Mouse (Mus musculus) hindbrain, embryonic 11.5 days (tissue): ENCODE results near the gene Ttll5. TPM values are rescaled to one million over a fixed set of nuclear protein-coding genes. Genes with fewer than 3 reads are reported as not detected.

ENCODE experiments used
- ATAC-seq: fragments of 200-750 bp; cut with Nextera tagmentation; 2 replicates; pipeline ENCODE4 v1.8.0; 2017; ENCODE audit warnings: mild to moderate bottlenecking, moderate TSS enrichment, moderate library complexity; ENCODE audit not compliant: low FRiP score
- DNase-seq: peaks from one replicate; pipeline ENCODE4 v3.0.0-alpha.2; 2015; ENCODE audit warnings: low spot score
- H3K27ac ChIP-seq: fragments of 300-500 bp; sonication (generic); 2 replicates; pipeline ENCODE4 v1.5.1; 2014; ENCODE audit warnings: mild to moderate bottlenecking, low read depth, low read length
- H3K27me3 ChIP-seq: fragments of 300-500 bp; sonication (generic); 2 replicates; pipeline ENCODE4 v1.6.1; 2014; ENCODE audit warnings: mild to moderate bottlenecking, low read length, moderate library complexity, mixed read lengths; ENCODE audit not compliant: control insufficient read depth, insufficient read depth
- H3K36me3 ChIP-seq: fragments of 300-500 bp; sonication (generic); 2 replicates; pipeline ENCODE4 v1.6.1; 2014; ENCODE audit warnings: mild to moderate bottlenecking, low read length, moderate library complexity, mixed read lengths; ENCODE audit not compliant: control insufficient read depth, insufficient read depth
- H3K4me1 ChIP-seq: fragments of 300-500 bp; sonication (generic); replicated peaks from 2 replicates; pipeline ENCODE4 v1.6.1; 2014; ENCODE audit warnings: low read length, mixed read lengths; ENCODE audit not compliant: control insufficient read depth, insufficient read depth
- H3K4me2 ChIP-seq: fragments of 300-500 bp; sonication (generic); replicated peaks from 2 replicates; pipeline ENCODE4 v1.6.1; 2014; ENCODE audit warnings: mild to moderate bottlenecking, low read depth, low read length
- H3K4me3 ChIP-seq: fragments of 300-500 bp; sonication (generic); 2 replicates; pipeline ENCODE4 v1.5.1; 2014; ENCODE audit warnings: low read depth, low read length
- H3K9ac ChIP-seq: fragments of 300-500 bp; sonication (generic); 2 replicates; pipeline ENCODE4 v1.6.1; 2014; ENCODE audit warnings: low read depth, low read length
- H3K9me3 ChIP-seq: fragments of 300-500 bp; sonication (generic); 2 replicates; pipeline ENCODE4 v1.6.1; 2016; ENCODE audit warnings: low read length; ENCODE audit not compliant: control insufficient read depth
- WGBS: fragments of 180-500 bp; shearing (Covaris S2); extraction: QIAGEN DNeasy Blood & Tissue Kit; methylation state at CpG from one replicate; pipeline ENCODE4 v1.1.7; 2014; 5-methylcytosine and 5-hydroxymethylcytosine counted together
- polyA plus RNA-seq: library from polyadenylated mRNA; unstranded; fragments of >200 nt; fragmentation: Nextera tagmentation; extraction: Ambion mirVana; gene quantifications from 2 replicates; pipeline ENCODE4 v1.2.1, GENCODE M21; 2014

Ttll5 gene
- polyA plus RNA-seq, 1 experiment from 2014 or later = 25.6 TPM

DNA sequence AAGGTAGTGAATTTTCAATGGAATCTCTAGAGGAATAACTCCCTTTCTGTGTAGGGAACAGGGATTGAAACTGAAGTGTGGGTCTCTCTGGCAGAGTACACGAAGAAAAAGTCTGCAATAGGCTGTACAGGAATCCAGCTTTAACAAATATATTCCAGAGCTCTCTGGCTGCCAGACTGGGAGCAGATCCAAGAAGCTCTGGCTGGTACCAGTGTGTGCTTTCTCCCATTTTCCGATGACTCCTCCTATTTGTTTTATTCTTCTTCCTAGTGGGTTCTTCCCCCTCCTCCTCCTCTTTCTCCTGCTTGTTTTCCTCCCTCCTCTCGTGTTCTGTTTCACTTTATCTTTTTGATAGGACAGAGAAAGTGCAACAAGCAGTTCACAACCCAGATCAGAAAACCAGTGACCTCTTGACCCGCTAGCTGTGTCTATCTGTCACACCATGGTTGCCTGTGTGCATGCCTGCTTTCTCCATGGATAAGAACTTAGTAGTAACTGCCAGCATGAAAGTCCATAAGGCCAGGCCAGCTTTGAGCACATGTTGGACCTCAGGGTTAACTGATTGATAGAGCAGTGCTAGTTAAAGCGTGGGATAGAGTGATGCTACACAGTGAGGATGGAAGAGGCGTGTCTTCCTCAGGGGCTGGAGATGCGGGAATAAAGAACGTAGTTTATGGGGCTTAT, 55.3 kb downstream of the Ttll5 start:
- 72% methylated on average over 8 of the region's 8 CpGs for WGBS
- Histone ChIP-seq H3K27me3 (no peaks in the 10 kb centered on the region), H3K9ac (no peak overlapping the region), H3K36me3 (no peaks in the 10 kb centered on the region), H3K27ac (no peak overlapping the region), H3K4me2 (no peak overlapping the region), H3K9me3 (no peaks in the 10 kb centered on the region), H3K4me1 (no peaks in the 10 kb centered on the region), H3K4me3 (no peak overlapping the region)
- DNase-seq (no peak), ATAC-seq (no peak)

DNA sequence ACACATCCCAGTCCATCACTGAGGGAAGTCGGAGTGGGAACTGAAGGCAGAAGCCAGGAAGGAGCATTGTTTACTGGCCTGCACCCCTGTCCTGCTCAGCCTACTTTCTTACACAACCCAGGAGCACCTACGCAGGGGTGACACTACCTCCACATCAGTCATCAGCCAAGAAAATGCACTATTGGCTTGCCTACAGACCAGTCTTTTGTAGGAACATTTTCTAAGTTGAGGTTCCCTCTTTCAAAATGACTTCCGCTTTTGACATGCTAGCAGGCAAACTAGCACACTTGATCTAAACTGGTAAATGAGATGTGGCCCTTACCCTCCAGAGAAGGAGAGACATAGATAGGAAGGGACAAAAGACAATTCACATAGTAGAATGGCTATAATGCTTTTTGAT, 60.6 kb downstream of the Ttll5 start:
- ATAC-seq = no peak
- H3K9me3 ChIP-seq = no peaks in the 10 kb centered on the region
- WGBS = 95% methylated on average over 3 of the region's 3 CpGs

DNA sequence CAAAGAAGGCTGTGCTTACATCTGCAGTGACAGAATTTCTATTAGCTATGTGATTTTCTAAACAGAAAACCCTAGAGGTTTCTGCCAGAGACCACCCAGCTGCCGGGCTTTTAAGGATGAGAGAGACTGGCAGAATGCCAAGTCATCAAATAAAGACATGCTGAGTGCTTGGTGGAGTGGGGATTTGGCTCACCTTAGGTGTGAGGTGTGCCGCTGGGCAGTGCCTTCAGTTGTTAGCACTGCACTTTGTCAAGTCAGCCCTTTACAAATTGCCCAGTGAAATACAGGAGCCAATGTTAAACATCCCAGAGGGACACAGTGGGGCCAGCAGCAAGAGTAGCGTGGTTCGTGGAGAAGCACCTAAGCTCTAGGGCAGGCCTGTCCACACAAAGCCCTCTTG, 65.6 kb downstream of the Ttll5 start:
- Histone ChIP-seq H3K4me2 (no peak overlapping the region), H3K4me1 (no peaks in the 10 kb centered on the region), H3K4me3 (no peak overlapping the region), H3K9ac (no peak overlapping the region), H3K27me3 (no peaks in the 10 kb centered on the region), H3K36me3 (no peaks in the 10 kb centered on the region), H3K27ac (no peak overlapping the region), H3K9me3 (no peaks in the 10 kb centered on the region)
- 88% methylated on average over 4 of the region's 4 CpGs for WGBS
- ATAC-seq = no peak
- DNase-seq = no peak

More for the DNA sequence above, 60.6 kb downstream of the Ttll5 start:
- Histone ChIP-seq H3K4me2 (no peak overlapping the region), H3K36me3 (no peaks in the 10 kb centered on the region), H3K27me3 (no peaks in the 10 kb centered on the region), H3K9ac (no peak overlapping the region), H3K4me1 (no peaks in the 10 kb centered on the region), H3K27ac (no peak overlapping the region), H3K4me3 (no peak overlapping the region)
- no peak for DNase-seq

GRCm38 (mm10) chr12:85903986-85904385, 79.5 kb downstream of the Ttll5 start:
- no peak overlapping the region for H3K9ac ChIP-seq
- H3K4me2 ChIP-seq = no peak overlapping the region
- no peaks in the 10 kb centered on the region for H3K9me3 ChIP-seq
- H3K4me1 ChIP-seq = no peaks in the 10 kb centered on the region
- no peak for DNase-seq
- H3K27me3 ChIP-seq = no peaks in the 10 kb centered on the region
- H3K27ac ChIP-seq = no peak overlapping the region
- no peak overlapping the region for H3K4me3 ChIP-seq
- no peak for ATAC-seq
- 87% methylated on average over 6 of the region's 6 CpGs for WGBS
- no peaks in the 10 kb centered on the region for H3K36me3 ChIP-seq

- H3K9me3 ChIP-seq = no peaks in the 10 kb centered on the region
- ATAC-seq (no peak), DNase-seq (no peak)
- no peak overlapping the region for H3K4me2 ChIP-seq
- 88% methylated on average over 2 of the region's 2 CpGs for WGBS
- no peak overlapping the region for H3K4me3 ChIP-seq
- no peaks in the 10 kb centered on the region for H3K36me3 ChIP-seq
- H3K9ac ChIP-seq = no peak overlapping the region
- H3K27ac ChIP-seq = no peak overlapping the region
- H3K27me3 ChIP-seq = no peaks in the 10 kb centered on the region
- H3K4me1 ChIP-seq = no peaks in the 10 kb centered on the region
These were observed 81.2 kb downstream of the Ttll5 start for GRCm38 (mm10) chr12:85905666-85906065.

DNA sequence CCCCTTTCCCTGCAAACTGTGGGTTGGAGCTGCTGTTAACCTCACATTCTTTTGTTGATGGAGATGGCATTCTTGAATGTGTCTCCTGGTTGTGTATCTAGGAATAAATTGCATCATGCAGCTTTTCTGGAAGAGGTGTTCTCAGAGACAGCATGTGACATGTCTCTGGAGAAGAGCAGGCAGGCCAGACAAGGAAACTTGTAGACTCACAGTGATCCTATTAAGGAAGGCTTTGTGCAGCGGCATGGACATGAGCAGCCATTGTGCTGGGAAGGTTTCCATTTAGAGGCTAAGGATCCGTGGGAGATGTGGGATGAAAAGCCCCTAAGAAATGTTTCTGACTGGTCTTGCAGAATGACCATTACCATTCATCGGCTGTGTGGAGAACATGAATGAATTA, 83.4 kb downstream of the Ttll5 start:
- no peak overlapping the region for H3K4me2 ChIP-seq
- H3K36me3 ChIP-seq = no peaks in the 10 kb centered on the region
- H3K4me1 ChIP-seq = no peaks in the 10 kb centered on the region
- ATAC-seq = no peak
- 51% methylated on average over 3 of the region's 3 CpGs for WGBS
- no peak for DNase-seq
- no peaks in the 10 kb centered on the region for H3K27me3 ChIP-seq
- no peaks in the 10 kb centered on the region for H3K9me3 ChIP-seq
- H3K9ac ChIP-seq = no peak overlapping the region
- no peak overlapping the region for H3K4me3 ChIP-seq
- no peak overlapping the region for H3K27ac ChIP-seq

DNA sequence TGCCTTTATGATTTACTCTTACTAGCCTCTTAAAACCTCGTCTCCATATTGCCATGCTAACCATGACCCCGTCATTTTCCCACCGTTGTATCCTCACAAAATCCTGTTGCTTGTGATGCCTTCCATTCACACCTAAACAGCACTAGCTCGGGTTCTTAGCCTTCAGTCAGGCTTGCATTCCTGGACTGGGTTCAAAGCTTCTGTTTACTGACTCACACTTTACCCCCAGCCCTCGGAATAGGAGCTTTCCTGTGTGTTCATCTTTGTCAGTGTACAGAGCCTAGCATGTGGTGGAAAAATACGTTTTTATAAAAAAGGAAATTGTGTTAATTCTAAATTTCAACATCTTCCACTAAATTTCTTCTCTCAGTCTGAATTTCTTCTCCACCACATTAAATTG, 86.4 kb downstream of the Ttll5 start:
- Histone ChIP-seq H3K4me3 (no peak overlapping the region), H3K27me3 (no peaks in the 10 kb centered on the region), H3K9ac (no peak overlapping the region), H3K9me3 (no peaks in the 10 kb centered on the region), H3K36me3 (no peaks in the 10 kb centered on the region), H3K4me2 (no peak overlapping the region), H3K4me1 (no peaks in the 10 kb centered on the region), H3K27ac (no peak overlapping the region)
- no peak for ATAC-seq
- WGBS = 81% methylated on average over 6 of the region's 6 CpGs
- DNase-seq = no peak

GRCm38 (mm10) chr12:85912712-85913504, 88.4 kb downstream of the Ttll5 start:
- no peak overlapping the region for H3K4me2 ChIP-seq
- H3K9me3 ChIP-seq = no peaks in the 10 kb centered on the region
- H3K27ac ChIP-seq = no peak overlapping the region
- no peaks in the 10 kb centered on the region for H3K36me3 ChIP-seq
- no peaks in the 10 kb centered on the region for H3K4me1 ChIP-seq
- ATAC-seq (no peak), DNase-seq (no peak)
- no peak overlapping the region for H3K4me3 ChIP-seq
- no peaks in the 10 kb centered on the region for H3K27me3 ChIP-seq
- 94% methylated on average over 13 of the region's 13 CpGs for WGBS
- no peak overlapping the region for H3K9ac ChIP-seq

- 73% methylated on average over 4 of the region's 4 CpGs for WGBS
- no peak overlapping the region for H3K27ac ChIP-seq
- no peak for DNase-seq
- H3K36me3 ChIP-seq = no peaks in the 10 kb centered on the region
- no peak for ATAC-seq
- no peaks in the 10 kb centered on the region for H3K4me1 ChIP-seq
- no peaks in the 10 kb centered on the region for H3K9me3 ChIP-seq
- H3K27me3 ChIP-seq = no peaks in the 10 kb centered on the region
- H3K4me2 ChIP-seq = no peak overlapping the region
- no peak overlapping the region for H3K4me3 ChIP-seq
- H3K9ac ChIP-seq = no peak overlapping the region
These were observed 102.4 kb downstream of the Ttll5 start for GRCm38 (mm10) chr12:85926897-85927296.
